Mouse (Mus musculus) kidney, postnatal 0 days (tissue): ENCODE results near the gene Krt86. TPM values are rescaled to one million over a fixed set of nuclear protein-coding genes. Genes with fewer than 3 reads are reported as not detected.

Source experiments
- ATAC-seq: fragments of 200-750 bp; cut with Nextera tagmentation; replicated peaks from 2 replicates; pipeline ENCODE4 v1.8.0; 2017; ENCODE audit warnings: low read depth, moderate number of reproducible peaks, moderate TSS enrichment, moderate library complexity; ENCODE audit not compliant: low FRiP score
- DNase-seq: peaks from one replicate; pipeline ENCODE4 v3.0.0-alpha.2; 2016; ENCODE audit warnings: low spot score
- H3K27ac ChIP-seq: fragments of 300-500 bp; sonication (generic); 2 replicates; pipeline ENCODE4 v1.5.1; 2014; ENCODE audit warnings: mild to moderate bottlenecking
- H3K27me3 ChIP-seq: fragments of 300-500 bp; sonication (generic); 2 replicates; pipeline ENCODE4 v1.6.1; 2014; ENCODE audit warnings: low read length, mixed read lengths; ENCODE audit not compliant: insufficient read depth
- H3K36me3 ChIP-seq: fragments of 300-500 bp; sonication (generic); 2 replicates; pipeline ENCODE4 v1.6.1; 2014; ENCODE audit warnings: low read length, mixed read lengths; ENCODE audit not compliant: insufficient read depth
- H3K4me1 ChIP-seq: fragments of 300-500 bp; sonication (generic); replicated peaks from 2 replicates; pipeline ENCODE4 v1.6.1; 2014; ENCODE audit warnings: antibody characterized with exemption, low read length, mixed read lengths; ENCODE audit not compliant: insufficient read depth
- H3K4me2 ChIP-seq: fragments of 300-500 bp; sonication (generic); 2 replicates; pipeline ENCODE4 v1.6.1; 2014; ENCODE audit warnings: mild to moderate bottlenecking, low read length, moderate library complexity, mixed read lengths
- H3K4me3 ChIP-seq: fragments of 300-500 bp; sonication (generic); replicated peaks from 2 replicates; pipeline ENCODE4 v1.5.1; 2014; ENCODE audit warnings: low read depth, low read length
- H3K9ac ChIP-seq: fragments of 300-500 bp; sonication (generic); 2 replicates; pipeline ENCODE4 v1.6.1; 2014; ENCODE audit warnings: low read depth, low read length
- H3K9me3 ChIP-seq: fragments of 300-500 bp; sonication (generic); replicated peaks from 2 replicates; pipeline ENCODE4 v1.6.1; 2016; ENCODE audit warnings: low read length, inconsistent platforms, mixed read lengths
- CTCF ChIP-seq: IDR thresholded peaks from 2 replicates; pipeline ENCODE4 v1.5.1; 2016; ENCODE audit warnings: antibody characterized with exemption, low read depth, mild to moderate bottlenecking, moderate library complexity
- WGBS: fragments of 180-500 bp; shearing (Covaris S2); extraction: QIAGEN DNeasy Blood & Tissue Kit; methylation state at CpG from one replicate; pipeline ENCODE4 v1.1.7; 2014; 5-methylcytosine and 5-hydroxymethylcytosine counted together
- polyA plus RNA-seq: library from polyadenylated mRNA; unstranded; fragments of >200 nt; fragmentation: Nextera tagmentation; extraction: Ambion mirVana; gene quantifications from 2 replicates; pipeline ENCODE4 v1.2.1, GENCODE M21; 2015

The Krt86 gene
- polyA plus RNA-seq, 1 experiment from 2014 or later = not detected

- H3K27me3 ChIP-seq = no peaks in the 10 kb centered on the region; the same call in 1 of the 2 replicates
- 58% methylated on average over 4 of the region's 4 CpGs for WGBS
- H3K4me2 ChIP-seq = no peak overlapping the region
- H3K9me3 ChIP-seq = no peaks in the 10 kb centered on the region
- no peak overlapping the region for H3K27ac ChIP-seq
- H3K4me3 ChIP-seq = no peak overlapping the region
- ATAC-seq = no peak
- H3K36me3 ChIP-seq = no peaks in the 10 kb centered on the region
- no peak for TF ChIP-seq CTCF
- DNase-seq = no peak
- H3K4me1 ChIP-seq = no peaks in the 10 kb centered on the region
- H3K9ac ChIP-seq = no peak overlapping the region
Observed at GRCm38 (mm10) chr15:101522556-101523232, 49.4 kb downstream of the Krt86 start.

Other genes with a start within 250 kb of the Krt86 start
- gene Grasp, start 249.3 kb upstream of the Krt86 start, polyA plus RNA-seq = 3.7 and 4.0 TPM in 2 replicates
- gene Nr4a1, start 219.2 kb upstream of the Krt86 start, polyA plus RNA-seq = 8.6 and 9.5 TPM in 2 replicates
- 77.1 and 79.5 TPM in 2 replicates for gene Atg101, start 189.2 kb upstream of the Krt86 start, polyA plus RNA-seq
- gene 6030408B16Rik, start 180.3 kb upstream of the Krt86 start, polyA plus RNA-seq = 23.3 and 24.5 TPM in 2 replicates
- 1.9 and 2.2 TPM in 2 replicates for gene Krt80, start 103.3 kb upstream of the Krt86 start, polyA plus RNA-seq
- gene Krt7, start 62.4 kb upstream of the Krt86 start, polyA plus RNA-seq = 226 and 229 TPM in 2 replicates
- 0.05 TPM in 1 of 2 replicates, not detected in the other for gene Krt87, start 34.7 kb upstream of the Krt86 start, polyA plus RNA-seq
- 0.13 TPM in 1 of 2 replicates, not detected in the other for gene Krt88, start 25.7 kb upstream of the Krt86 start, polyA plus RNA-seq
- not detected in 2 replicates for gene Krt81, start 9.7 kb upstream of the Krt86 start, polyA plus RNA-seq
- gene Krt83, start 18.0 kb downstream of the Krt86 start, polyA plus RNA-seq = not detected in 2 replicates
- not detected in 2 replicates for gene Gm49425, start 43.8 kb downstream of the Krt86 start, polyA plus RNA-seq
- not detected in 2 replicates for gene Krt84, start 59.3 kb downstream of the Krt86 start, polyA plus RNA-seq
- gene Krt82, start 77.2 kb downstream of the Krt86 start, polyA plus RNA-seq = not detected in 2 replicates
- gene Krt90, start 89.5 kb downstream of the Krt86 start, polyA plus RNA-seq = 0.09 TPM in 1 of 2 replicates, not detected in the other
- gene Krt75, start 100.4 kb downstream of the Krt86 start, polyA plus RNA-seq = 0.14 and 0.20 TPM in 2 replicates
- not detected in 2 replicates for gene Gm5414, start 154.7 kb downstream of the Krt86 start, polyA plus RNA-seq
- gene Gm5478, start 173.9 kb downstream of the Krt86 start, polyA plus RNA-seq = not detected in 2 replicates
- gene Krt6b, start 206.8 kb downstream of the Krt86 start, polyA plus RNA-seq = not detected in 2 replicates
- not detected in 2 replicates for gene Krt6a, start 220.8 kb downstream of the Krt86 start, polyA plus RNA-seq
- 0.77 and 3.0 TPM in 2 replicates for gene Krt5, start 239.4 kb downstream of the Krt86 start, polyA plus RNA-seq